Mouse (Mus musculus) gastrocnemius, postnatal 10 days (tissue): ENCODE measurements around the gene Etv6. TPM values are rescaled to one million over a fixed set of nuclear protein-coding genes. Genes with fewer than 3 reads are reported as not detected.

Experiments
- DNase-seq: peaks from one replicate; pipeline ENCODE4 v3.0.0; 2021; ENCODE audit warnings: mixed read lengths
- total RNA-seq, 2 experiments: library from RNA; stranded (reverse); gene quantifications; 2 replicates each; pipeline ENCODE4 v1.2.3; 2021

The Etv6 gene
- total RNA-seq, 2 experiments from 2014 or later = 12.9 to 14.0 TPM

DNA sequence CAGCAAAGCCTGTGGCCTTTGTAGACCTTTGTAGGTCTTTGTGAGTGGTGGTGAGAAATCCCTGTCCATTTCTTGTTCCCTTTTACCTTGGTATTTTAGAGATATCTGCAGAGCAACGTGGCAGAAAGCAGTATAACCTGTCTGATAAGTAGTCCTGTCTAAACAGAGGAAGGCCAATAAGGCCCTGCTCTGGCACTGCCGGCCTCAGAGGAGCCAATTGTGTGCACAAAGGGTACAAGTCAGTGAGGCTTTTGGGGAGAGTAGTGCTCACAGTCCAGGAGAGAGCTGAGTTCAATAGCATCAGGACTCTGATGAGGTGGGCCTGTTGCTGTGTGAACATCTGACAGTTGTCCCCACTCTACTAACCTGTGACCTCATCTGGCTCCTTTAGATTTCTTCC lies 77.7 kb downstream of the Etv6 start:
- DNase-seq = no peak

DNA sequence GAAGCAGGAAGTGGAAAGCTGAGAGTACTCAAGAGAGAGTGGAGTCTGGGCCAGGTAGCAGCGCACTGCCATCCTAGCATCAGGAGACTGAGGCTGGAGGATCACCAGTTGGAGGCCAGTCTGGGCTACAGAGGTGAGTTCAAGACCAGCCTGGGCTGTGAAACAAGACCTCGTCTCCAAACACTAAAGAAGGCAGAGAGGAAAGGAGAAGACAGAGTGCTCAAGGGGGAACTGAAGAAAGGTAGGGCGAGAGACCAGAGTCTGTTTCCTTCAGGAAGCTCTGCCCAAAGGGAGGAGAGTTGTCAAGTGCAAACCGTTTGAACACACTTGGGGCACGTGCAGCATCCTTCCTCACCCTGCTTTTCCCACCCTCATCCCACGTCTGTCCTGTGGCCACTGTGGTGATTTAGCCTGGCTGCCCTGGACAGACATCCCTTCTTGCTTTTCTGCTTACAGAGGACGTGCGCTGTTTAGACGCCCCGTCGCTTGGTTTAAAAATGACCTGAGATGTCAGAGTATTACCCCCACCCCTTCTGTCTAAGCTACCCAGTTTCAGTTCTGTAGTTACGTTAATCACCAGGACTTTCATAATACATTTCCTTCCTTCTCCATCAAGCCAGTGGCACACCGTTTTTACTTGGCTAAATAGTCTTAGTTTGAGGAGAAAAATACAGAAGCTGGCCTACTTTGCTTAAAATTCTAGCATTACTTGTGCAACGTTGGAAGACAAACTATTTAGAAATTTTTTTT lies 79.9 kb downstream of the Etv6 start:
- no peak for DNase-seq

DNA sequence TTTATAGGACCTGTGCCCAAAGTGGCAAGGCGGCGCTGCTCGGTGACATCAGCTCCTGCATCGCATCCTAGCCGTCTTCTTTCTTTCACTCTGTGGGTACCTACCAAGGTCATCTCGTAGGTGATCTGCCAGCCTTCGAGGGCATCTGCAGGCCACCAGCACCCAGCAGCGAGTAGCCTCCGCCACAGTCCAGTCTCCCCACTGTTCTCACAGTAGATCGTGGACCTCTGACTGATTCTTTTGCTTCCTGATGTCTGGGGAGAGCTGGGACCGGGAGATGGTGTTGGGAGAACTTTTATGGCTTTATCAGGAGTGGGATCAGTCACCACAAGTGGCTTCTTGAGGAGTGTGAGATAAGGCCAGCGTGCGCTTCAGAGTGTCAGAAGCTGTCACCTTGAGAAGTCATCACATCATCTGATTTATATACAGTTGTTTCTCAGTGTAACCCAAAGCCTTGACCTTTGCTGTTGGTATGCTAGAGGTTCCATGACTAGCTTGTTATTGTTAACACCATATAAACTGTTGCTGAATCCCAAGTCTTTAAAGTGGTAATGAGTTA lies 82.0 kb downstream of the Etv6 start:
- no peak for DNase-seq

DNA sequence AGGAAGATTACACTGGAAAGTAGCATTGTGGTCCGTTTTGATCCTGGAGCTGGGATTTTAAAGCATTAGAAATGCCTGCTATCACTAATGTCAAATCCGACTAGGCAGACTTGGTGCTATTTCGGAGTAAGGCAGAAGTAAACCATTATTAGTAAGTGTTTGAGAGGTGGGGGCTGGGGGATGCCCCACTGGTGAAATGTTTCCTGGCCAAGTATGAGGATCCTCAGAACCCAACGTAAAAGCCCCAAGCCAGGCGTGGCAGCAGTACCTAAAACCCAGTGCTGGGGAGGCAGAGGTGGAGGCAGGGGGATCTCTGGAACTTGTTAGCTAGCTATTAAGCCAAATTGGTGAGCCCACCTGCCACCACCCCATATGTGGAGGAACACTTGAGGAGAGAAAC lies 83.0 kb downstream of the Etv6 start:
- DNase-seq = no peak

DNA sequence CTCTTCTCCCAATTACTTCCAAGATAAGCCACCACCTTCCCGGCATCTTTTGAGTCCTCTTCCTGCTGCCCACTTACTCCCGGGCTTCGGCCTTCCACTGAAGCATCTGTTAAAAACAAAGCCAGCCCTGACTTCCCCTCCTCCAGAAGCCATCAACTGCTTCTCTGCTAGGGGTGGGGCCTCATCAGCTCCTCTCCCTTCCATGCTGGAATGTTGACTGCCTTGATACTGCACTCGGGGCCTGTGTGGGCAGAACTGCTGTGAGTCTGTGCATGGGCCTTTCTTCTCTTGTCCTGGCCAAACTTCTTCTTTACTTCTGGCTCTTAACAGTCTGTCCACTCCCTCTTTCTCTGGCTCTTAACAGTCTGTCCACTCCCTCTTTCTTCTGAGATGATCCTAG lies 83.6 kb downstream of the Etv6 start:
- no peak for DNase-seq

DNA sequence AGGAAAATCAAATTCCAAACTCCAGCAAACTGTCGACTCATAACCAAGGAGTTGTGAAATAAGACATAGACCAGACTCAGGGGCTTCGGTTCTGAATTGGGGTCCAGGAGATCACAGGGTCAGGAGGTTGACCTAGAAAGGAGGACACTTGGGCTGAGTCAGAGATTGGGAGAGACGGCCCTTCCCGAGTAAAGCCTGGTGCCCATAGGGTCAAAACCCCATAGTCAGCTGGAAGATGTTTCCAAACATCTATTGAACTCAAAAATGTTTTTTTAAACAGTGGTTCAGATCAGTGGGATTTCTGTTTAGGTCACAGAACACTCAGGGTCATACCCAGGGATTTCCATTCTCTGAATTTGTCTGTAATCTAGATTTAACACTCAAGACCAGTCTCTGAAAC lies 84.7 kb downstream of the Etv6 start:
- no peak for DNase-seq

DNA sequence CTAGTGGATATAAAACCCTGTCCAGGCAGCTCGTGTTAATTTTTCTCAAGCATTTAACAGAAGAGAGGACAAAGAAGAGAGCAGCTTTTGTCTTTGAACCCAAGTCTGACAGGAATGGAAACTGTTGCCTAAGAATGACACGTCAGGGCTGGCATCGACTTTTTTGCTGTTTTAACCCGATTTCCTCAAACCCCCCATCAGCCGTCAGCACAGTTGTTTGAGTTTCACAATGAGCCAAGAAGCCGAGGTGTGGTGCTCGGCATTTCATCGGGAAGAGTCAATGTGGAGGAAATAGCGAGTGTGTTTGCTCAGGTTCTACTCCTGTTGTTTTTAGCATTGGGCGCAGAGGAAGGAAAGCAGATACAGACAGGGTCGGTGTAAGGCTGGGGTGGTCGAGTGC lies 85.2 kb downstream of the Etv6 start:
- no peak for DNase-seq

DNA sequence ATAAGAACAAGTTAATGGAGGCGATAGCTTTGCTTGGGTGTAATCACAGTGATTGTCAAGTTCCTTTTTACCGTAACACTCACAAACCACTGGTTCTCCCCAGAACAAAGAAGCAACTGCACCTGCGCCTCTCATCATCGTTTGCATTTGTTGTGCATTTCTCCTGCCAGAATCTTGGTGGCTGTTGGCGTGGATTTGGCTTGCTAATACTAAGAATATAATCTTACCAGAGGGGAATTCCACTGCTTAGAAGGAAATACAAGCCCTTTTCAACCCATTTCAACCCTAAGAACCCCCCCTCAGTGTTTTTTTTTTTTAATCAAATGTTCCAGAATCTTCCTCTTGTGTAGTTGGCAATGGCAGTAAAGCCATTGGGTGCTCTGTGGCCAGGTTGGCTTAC lies 87.4 kb downstream of the Etv6 start:
- no peak for DNase-seq

DNA sequence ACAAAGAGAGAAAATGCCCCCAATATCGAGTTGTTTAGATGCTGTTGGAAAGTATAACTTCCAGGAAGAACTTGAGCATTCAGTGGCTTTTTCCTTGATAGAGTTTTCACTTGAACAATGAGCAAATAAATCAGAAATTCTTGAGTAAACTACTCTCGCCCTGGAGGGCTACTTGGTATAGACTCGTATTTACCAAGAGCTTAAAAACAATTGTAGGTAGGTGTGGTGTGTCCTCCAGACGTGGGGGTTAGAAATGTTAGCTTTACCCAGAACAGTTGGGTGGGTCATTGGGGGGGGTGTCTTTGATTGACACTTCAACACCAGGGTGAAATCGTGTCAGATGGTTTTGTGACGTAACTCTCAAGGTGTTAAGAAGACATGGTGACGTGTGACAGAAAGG lies 88.0 kb downstream of the Etv6 start:
- DNase-seq = no peak

DNA sequence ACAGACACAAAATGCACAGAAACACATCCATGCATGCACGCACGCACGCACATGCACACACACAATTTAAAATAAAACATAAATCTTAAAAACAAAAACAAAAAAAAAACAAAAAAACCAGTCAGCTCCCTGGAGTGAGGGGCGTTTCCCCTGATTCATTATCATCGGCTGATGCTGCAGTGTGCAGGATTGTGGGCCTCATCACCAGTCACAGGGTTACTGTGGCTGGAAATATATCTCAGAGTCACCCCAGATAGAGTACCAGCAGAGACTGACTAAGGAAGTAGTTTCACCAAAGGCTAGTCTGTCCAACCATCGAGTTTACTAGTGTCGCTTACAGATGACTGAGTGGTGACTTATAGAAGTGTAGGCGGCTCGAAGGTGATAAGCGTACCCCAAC lies 88.8 kb downstream of the Etv6 start:
- DNase-seq = no peak

DNA sequence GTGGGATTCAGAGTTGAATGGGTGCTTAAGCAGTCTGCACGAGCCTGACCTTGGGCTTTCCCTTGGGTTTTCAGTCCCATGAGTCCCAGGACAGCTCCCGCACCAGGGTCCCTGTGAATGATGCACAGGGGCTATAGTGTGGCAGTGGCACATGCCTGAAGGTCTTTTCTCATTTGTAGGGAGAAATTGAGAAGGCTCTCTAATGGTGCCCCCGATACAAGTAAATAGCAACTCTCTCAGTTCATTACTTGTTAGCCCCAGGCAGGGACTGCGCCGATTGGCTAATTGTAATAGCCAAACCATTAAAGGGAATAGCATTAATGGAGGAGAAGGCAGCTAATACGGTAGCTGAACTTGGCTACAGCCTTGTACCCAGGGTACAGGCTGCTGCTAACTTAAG lies 92.5 kb downstream of the Etv6 start:
- no peak for DNase-seq

DNA sequence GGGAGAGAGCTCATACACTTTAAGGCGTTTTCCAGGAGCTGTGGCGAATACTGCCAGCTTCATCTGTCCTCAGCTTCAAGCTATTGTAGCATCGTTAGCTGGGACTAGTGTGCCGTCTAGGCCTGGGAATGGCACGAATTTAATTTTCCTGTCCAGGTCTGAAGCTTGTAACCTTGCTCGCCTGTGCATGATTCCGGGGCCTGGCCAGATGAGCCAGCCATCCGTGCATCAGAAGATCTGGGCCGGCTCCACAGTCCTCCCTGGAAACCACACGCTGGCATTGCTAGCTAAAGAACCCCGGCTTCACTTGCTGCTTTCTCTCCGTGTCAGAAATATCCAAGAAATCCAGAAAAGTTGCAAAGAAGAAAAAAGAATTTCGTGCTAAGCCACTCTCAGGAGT lies 93.1 kb downstream of the Etv6 start:
- no peak for DNase-seq

DNA sequence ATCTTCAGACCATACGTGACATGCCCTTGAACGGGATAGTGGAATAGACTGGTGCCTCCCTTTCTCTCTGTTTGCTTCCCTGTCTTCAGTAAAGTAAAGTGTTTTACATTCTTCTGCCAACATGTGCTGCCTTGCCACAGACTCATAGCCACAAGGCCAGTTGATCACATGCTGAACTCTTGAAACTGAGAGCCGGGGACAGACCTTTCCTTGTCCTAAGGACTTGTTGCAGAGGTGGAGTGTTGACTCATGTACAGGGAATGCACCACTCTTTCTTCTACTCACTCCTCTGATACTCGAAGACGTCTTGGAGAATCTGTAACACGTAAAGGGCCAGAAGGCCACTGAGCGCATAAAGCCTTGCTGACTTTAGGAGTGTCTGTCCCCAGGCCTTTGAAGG lies 94.3 kb downstream of the Etv6 start:
- no peak for DNase-seq

DNA sequence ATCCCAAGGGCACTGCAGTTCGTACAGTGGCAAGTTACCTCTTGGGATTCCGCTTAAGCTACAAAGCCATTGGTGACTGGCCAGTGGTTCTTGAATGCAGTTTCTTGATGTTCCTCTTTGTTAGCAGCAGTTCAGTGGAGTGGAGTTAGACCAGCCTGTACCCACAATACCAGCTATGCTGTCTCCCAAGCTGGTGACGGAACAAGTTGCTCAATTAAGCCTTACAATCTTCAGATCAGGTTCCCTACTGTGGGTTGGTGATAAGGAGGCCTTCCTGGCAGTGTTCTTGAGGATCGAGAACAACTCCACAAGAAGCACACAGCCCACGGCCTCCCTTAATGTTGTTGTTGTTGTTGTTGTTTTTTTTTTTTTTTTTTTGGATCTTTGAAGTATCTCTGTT lies 95.3 kb downstream of the Etv6 start:
- DNase-seq = no peak

DNA sequence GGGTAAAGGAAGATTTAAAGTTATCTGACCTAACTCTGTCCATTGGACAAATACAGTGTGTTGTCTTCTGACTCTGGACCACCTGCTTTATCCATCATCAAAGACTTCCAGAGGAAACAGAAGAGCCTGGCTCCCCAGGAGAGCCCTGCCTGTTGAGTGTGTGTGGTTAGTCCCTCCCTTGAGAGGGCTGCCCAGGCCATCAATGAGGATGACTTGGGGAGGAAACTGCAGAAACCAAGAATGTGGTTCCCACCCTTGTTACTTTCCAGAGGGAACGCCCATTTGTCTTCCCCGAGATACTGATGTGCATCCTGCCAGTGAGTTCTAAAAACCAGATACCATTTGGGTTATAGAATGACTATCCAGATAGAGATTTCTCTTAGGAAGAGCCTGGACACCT lies 96.1 kb downstream of the Etv6 start:
- DNase-seq = no peak

DNA sequence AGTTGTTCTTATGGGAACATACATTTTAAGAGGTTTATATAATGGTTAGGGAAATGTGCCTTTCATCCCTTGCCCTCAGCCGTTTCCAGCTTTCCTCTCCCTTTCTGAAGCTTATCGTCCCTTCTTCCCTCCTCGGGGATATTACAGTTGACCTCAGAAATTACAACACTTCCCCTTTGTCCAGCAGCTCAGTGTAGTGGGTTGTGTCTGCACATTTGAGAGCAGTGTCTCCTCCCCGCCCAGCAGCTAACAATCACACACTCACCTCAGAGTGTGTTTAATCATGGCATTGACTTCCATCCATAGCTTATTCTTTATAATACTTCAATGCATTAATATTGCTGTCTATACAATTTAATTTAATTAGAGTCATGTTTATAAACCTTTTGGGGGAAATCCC lies 98.3 kb downstream of the Etv6 start:
- no peak for DNase-seq

DNA sequence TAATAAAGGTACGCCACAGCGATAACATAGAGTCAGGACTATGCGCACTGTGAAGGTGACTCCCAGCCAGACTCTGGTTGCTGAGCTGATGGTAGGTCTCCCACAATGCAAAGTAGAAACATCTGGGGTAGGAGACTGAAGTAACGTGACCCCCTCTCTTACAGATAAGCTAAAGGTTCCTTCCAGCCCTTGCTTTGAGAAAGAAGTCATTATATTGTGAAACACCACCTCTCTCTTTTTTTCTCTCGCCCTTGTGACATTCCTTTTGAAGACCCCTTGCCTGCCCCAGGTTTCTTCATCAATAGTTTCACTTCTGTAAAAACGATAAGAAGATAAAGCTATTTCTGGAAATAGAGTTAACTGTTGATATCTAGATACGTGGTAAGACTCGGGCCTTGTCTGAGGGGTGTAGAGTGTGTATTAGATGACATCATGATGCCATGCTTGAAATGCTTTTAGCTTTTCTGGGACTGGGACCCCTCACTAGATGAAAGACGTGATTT lies 99.4 kb downstream of the Etv6 start:
- DNase-seq = no peak

DNA sequence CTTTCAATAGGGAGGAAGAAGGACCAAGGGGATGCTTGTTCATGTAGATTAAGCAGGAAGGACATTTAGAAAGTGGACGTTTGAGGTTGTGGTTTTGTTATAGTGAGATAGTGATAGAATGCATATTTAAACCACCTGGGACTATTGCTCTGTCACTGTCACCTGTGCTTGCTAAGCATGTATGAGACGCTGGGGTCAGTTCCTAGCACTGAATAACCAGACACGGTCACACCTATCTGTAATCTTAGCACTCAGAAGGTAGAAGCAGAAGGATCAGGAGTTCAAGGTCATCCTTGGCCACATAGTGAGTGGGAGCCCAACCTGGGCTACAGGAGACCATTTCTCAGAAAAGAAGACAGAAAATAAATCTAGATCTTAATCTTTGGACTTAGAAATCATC lies 100.8 kb downstream of the Etv6 start:
- DNase-seq = no peak

DNA sequence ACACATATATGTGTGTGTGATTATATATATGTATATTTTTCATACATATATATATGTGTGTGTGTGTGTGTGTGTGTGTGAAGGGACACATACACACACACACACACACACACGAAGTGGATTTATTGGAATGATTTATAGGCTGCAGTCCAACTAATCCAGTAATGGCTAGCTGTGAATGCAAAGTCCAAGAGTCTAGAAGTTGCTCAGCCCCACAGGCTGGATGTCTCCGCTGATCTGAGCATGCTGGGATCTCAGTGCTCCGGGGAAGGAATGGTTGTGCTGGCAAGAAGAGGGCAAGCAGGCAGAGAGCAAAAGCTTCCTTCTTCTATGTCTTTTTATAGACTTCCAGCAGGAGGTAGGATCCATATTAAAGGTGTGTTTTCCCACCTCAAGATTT lies 103.9 kb downstream of the Etv6 start:
- no peak for DNase-seq

DNA sequence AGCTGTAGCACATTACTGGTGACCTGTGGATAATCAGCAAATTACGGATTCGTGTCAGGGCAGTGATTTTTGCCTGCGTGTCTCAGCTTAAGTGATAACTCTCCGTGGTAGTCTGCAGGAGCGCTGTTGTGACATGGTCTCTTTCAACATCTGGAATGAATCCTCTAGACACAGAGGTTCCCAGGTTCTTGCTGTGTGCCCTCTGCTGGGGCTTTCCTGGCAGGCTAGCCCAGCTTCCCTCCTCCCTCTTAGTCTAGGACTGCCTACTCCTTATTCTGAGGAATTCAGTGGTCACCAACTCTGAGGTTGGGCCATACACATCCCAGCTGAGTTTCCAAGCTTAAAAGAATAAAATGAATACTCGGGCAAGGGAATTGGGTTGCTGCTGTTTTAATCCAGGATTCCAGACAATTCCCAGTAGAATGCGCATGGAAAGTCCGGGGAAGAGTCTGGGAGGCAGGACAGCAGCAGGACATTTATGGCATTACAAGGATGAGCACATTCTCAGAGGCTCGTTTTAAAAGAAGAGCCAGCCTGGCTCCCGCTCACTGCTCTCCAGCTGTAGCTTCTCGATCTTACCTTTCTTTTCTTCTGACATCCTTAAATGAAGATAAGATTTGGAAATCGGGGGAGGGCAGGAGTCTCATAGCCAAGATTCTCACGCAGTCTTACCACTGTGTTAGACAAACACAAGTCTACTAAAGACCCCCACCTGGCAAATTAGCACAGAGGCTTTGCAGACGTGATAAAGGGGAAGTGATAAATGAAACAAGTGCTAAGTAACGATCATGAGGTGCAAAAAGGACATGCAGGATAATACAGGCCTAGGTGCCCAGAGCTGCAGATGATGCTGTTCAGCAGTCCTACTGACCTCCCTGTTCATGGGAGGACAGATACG lies 105.5 kb downstream of the Etv6 start:
- no peak for DNase-seq

DNA sequence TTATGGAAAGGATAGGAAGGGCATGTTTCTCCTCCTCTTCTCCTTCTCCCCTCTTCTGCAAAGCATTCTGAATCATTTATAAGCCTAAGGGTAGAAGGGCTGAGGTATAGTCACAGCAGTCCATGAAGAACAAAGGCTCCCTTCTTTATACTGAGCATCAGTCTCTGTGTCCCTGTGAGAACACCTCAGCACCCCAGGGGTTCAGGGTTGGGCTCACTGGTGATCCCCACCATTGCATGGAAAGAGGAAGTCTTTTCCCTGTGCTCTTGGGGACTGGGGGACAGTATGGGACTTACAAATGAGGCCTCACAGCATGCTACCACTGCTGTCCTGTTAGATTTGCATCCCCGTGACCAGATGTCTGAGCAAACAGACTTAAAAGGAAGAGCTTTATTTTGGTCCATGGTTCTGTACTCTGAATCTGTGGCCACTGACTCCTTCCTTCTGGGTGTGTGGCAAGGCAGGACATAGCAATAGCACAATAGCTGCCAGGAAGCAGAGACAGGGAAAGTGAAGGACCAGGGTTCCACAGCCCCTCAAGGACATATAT lies 106.2 kb downstream of the Etv6 start:
- no peak for DNase-seq

DNA sequence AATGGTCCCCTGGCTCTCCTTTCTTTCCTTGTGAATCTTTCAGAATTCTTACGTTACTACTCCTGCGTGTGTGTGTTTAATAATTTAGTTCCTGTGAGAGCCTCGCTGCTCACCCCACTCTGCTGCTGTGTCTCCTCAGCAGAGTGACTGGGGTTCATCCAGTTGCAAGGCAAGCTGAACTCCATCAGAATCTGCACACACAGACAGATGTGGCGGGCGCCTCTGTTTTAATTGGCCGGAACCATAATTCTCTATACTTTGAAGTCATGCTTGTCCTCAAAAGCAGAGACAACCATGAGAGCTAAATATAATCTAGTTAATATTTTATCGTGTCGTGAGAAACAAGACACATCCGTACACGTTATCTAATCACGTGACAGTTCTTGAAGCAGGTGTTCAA lies 107.2 kb downstream of the Etv6 start:
- no peak for DNase-seq

DNA sequence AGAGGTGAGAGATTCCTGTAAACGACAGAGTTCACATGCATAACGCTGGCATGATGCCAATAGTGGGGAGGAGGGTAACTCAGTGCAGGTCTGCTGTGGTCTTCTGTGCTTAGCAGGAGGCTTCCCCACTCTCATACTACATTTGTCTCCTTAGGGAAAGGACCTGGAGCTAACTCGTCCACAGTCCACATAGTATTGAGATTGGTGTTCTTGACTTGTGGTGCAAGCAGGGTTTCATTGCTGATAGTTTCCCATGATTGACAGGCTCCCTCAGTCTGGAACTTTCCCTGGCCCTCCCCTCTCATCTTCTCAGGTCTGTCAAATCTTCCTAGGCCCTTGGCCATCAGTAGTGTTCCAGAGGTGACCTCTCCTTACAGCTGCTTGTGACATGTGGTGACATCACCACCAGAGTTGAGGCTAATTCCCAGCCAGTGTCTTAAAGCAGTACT lies 108.2 kb downstream of the Etv6 start:
- no peak for DNase-seq
